Mouse (Mus musculus) stomach, embryonic 14.5 days (tissue): ENCODE results near the gene Gprc5b. TPM values are rescaled to one million over a fixed set of nuclear protein-coding genes. Genes with fewer than 3 reads are reported as not detected.

Experiments used
- ATAC-seq: fragments of 200-750 bp; cut with Nextera tagmentation; 2 replicates; pipeline ENCODE4 v1.8.0; 2017; ENCODE audit warnings: low read depth, moderate TSS enrichment; ENCODE audit not compliant: insufficient number of reproducible peaks, insufficient read depth, low FRiP score
- H3K27ac ChIP-seq: fragments of 300-500 bp; sonication (generic); 2 replicates; pipeline ENCODE4 v1.5.1; 2014; ENCODE audit warnings: mild to moderate bottlenecking, low read length, moderate library complexity, mixed read lengths
- H3K27me3 ChIP-seq: fragments of 300-500 bp; sonication (generic); 2 replicates; pipeline ENCODE4 v1.6.1; 2014; ENCODE audit warnings: low read length, control low read depth, mixed read lengths; ENCODE audit not compliant: control insufficient read depth, insufficient read depth
- H3K36me3 ChIP-seq: fragments of 300-500 bp; sonication (generic); 2 replicates; pipeline ENCODE4 v1.6.1; 2014; ENCODE audit warnings: mild to moderate bottlenecking, control low read depth, low read length, moderate library complexity, mixed read lengths; ENCODE audit not compliant: control insufficient read depth, insufficient read depth
- H3K4me1 ChIP-seq: fragments of 300-500 bp; sonication (generic); 2 replicates; pipeline ENCODE4 v1.6.1; 2014; ENCODE audit warnings: low read length, control low read depth, mixed read lengths; ENCODE audit not compliant: control insufficient read depth, insufficient read depth
- H3K4me2 ChIP-seq: fragments of 300-500 bp; sonication (generic); replicated peaks from 2 replicates; pipeline ENCODE4 v1.6.1; 2014; ENCODE audit warnings: low read depth, low read length, control low read depth
- H3K4me3 ChIP-seq: fragments of 300-500 bp; sonication (generic); 2 replicates; pipeline ENCODE4 v1.5.1; 2014; ENCODE audit warnings: low read depth, low read length, control low read depth
- H3K9ac ChIP-seq: fragments of 300-500 bp; sonication (generic); replicated peaks from 2 replicates; pipeline ENCODE4 v1.6.1; 2014; ENCODE audit warnings: low read depth, mild to moderate bottlenecking, control low read depth, low read length, moderate library complexity, mixed read lengths
- H3K9me3 ChIP-seq: fragments of 300-500 bp; sonication (generic); 2 replicates; pipeline ENCODE4 v1.6.1; 2016; ENCODE audit warnings: low read depth, low read length, control low read depth; ENCODE audit not compliant: control insufficient read depth
- WGBS: fragments of 180-500 bp; shearing (Covaris S2); extraction: QIAGEN DNeasy Blood & Tissue Kit; methylation state at CpG from one replicate; pipeline ENCODE4 v1.1.7; 2014; 5-methylcytosine and 5-hydroxymethylcytosine counted together
- polyA plus RNA-seq: library from polyadenylated mRNA; unstranded; fragments of >200 nt; fragmentation: Nextera tagmentation; extraction: Ambion mirVana; gene quantifications from 2 replicates; pipeline ENCODE4 v1.2.1, GENCODE M21; 2014

Gene Gprc5b
- polyA plus RNA-seq, 1 experiment from 2014 or later = 7.0 TPM

GRCm38 (mm10) chr7:119010854-119011529 lies 16.0 kb upstream of the Gprc5b start:
- H3K4me1 ChIP-seq = no peaks in the 10 kb centered on the region
- no peaks in the 10 kb centered on the region for H3K27me3 ChIP-seq
- H3K4me2 ChIP-seq = no peak overlapping the region
- H3K4me3 ChIP-seq = no peak overlapping the region
- H3K9ac ChIP-seq = no peak overlapping the region
- ATAC-seq = no peak
- 11% methylated on average over 5 of the region's 5 CpGs for WGBS
- H3K36me3 ChIP-seq = no peaks in the 10 kb centered on the region
- no peaks in the 10 kb centered on the region for H3K9me3 ChIP-seq
- no peak overlapping the region for H3K27ac ChIP-seq

- H3K27me3 ChIP-seq = no peaks in the 10 kb centered on the region
- H3K4me3 ChIP-seq = no peak overlapping the region
- no peaks in the 10 kb centered on the region for H3K36me3 ChIP-seq
- WGBS = 53% methylated on average over 2 of the region's 2 CpGs
- no peaks in the 10 kb centered on the region for H3K9me3 ChIP-seq
- no peak overlapping the region for H3K27ac ChIP-seq
- no peak overlapping the region for H3K9ac ChIP-seq
- no peaks in the 10 kb centered on the region for H3K4me1 ChIP-seq
- no peak for ATAC-seq
- H3K4me2 ChIP-seq = no peak overlapping the region
These were observed 7.5 kb upstream of the Gprc5b start for GRCm38 (mm10) chr7:119002501-119002900.

- H3K27me3 ChIP-seq = no peaks in the 10 kb centered on the region
- H3K9me3 ChIP-seq = no peaks in the 10 kb centered on the region
- WGBS = 66% methylated on average over 2 of the region's 2 CpGs
- no peaks in the 10 kb centered on the region for H3K36me3 ChIP-seq
- H3K27ac ChIP-seq = no peak overlapping the region
- no peak overlapping the region for H3K9ac ChIP-seq
- no peaks in the 10 kb centered on the region for H3K4me1 ChIP-seq
- ATAC-seq = no peak
- no peak overlapping the region for H3K4me3 ChIP-seq
- H3K4me2 ChIP-seq = no peak overlapping the region
These were observed 7.0 kb upstream of the Gprc5b start for GRCm38 (mm10) chr7:119001965-119002364.

- 83% methylated on average over 2 of the region's 2 CpGs for WGBS
- H3K27ac ChIP-seq = no peak overlapping the region
- H3K4me2 ChIP-seq = no peak overlapping the region
- no peak overlapping the region for H3K9ac ChIP-seq
- H3K9me3 ChIP-seq = no peaks in the 10 kb centered on the region
- no peak overlapping the region for H3K4me3 ChIP-seq
- no peak for ATAC-seq
- H3K36me3 ChIP-seq = no peaks in the 10 kb centered on the region
- 0 out of 2 replicates have a peak, but pooled peaks cover 4% of the 10 kb centered on the region for H3K4me1 ChIP-seq
- no peaks in the 10 kb centered on the region for H3K27me3 ChIP-seq
These were observed 4.8 kb upstream of the Gprc5b start for GRCm38 (mm10) chr7:118999857-119000256.

- H3K27me3 ChIP-seq = no peaks in the 10 kb centered on the region
- no peaks in the 10 kb centered on the region for H3K9me3 ChIP-seq
- no peak overlapping the region for H3K4me3 ChIP-seq
- H3K27ac ChIP-seq = no peak overlapping the region
- 8% methylated on average over 13 of the region's 13 CpGs for WGBS
- peaks cover 11% of the 10 kb centered on the region; the same call in 1 of the 2 replicates for H3K4me1 ChIP-seq
- peak; percentile 34; the same call in 1 of the 2 replicates for ATAC-seq
- H3K9ac ChIP-seq = no peak overlapping the region
- H3K36me3 ChIP-seq = no peaks in the 10 kb centered on the region
- no peak overlapping the region for H3K4me2 ChIP-seq
These were observed 1.3 kb upstream of the Gprc5b start for GRCm38 (mm10) chr7:118996137-118996837.

GRCm38 (mm10) chr7:118995671-118996070 lies 660 bp upstream of the Gprc5b start:
- H3K4me3 ChIP-seq = peak overlapping the region; percentile 65; the same call in 1 of the 2 replicates
- no peak for ATAC-seq
- H3K4me2 ChIP-seq = peak overlapping the region; percentile 97
- 13% methylated on average over 14 of the region's 14 CpGs for WGBS
- no peaks in the 10 kb centered on the region for H3K36me3 ChIP-seq
- H3K4me1 ChIP-seq = peaks cover 11% of the 10 kb centered on the region; the same call in 1 of the 2 replicates
- H3K9ac ChIP-seq = no peak overlapping the region; the same call in 1 of the 2 replicates
- no peaks in the 10 kb centered on the region for H3K9me3 ChIP-seq
- H3K27me3 ChIP-seq = no peaks in the 10 kb centered on the region
- H3K27ac ChIP-seq = no peak overlapping the region

- WGBS = 2% methylated on average over 21 of the region's 21 CpGs
These were observed 674 bp downstream of the Gprc5b start for GRCm38 (mm10) chr7:118994231-118994842.

GRCm38 (mm10) chr7:118993597-118994230 lies 1.3 kb downstream of the Gprc5b start:
- H3K4me3 ChIP-seq = peak overlapping the region; percentile 65
- peaks cover 11% of the 10 kb centered on the region; the same call in 1 of the 2 replicates for H3K4me1 ChIP-seq
- ATAC-seq = no peak
- H3K36me3 ChIP-seq = no peaks in the 10 kb centered on the region
- H3K4me2 ChIP-seq = peak overlapping the region; percentile 97
- no peaks in the 10 kb centered on the region for H3K9me3 ChIP-seq
- no peaks in the 10 kb centered on the region for H3K27me3 ChIP-seq
- 3% methylated on average over 26 of the region's 26 CpGs for WGBS
- H3K9ac ChIP-seq = peak overlapping the region; percentile 52; the same call in 1 of the 2 replicates
- no peak overlapping the region for H3K27ac ChIP-seq

More at GRCm38 (mm10) chr7:118994231-118994842, 674 bp downstream of the Gprc5b start:
- peak overlapping the region; percentile 52; the same call in 1 of the 2 replicates for H3K9ac ChIP-seq
- peak overlapping the region; percentile 65 for H3K4me3 ChIP-seq
- peaks cover 11% of the 10 kb centered on the region; the same call in 1 of the 2 replicates for H3K4me1 ChIP-seq
- no peaks in the 10 kb centered on the region for H3K9me3 ChIP-seq
- H3K4me2 ChIP-seq = peak overlapping the region; percentile 97
- ATAC-seq = peak; percentile 16
- H3K27me3 ChIP-seq = no peaks in the 10 kb centered on the region
- H3K27ac ChIP-seq = no peak overlapping the region
- H3K36me3 ChIP-seq = no peaks in the 10 kb centered on the region
